Mouse (Mus musculus): Measurements from ENCODE around the gene Pdpk1. TPM values are rescaled to one million over a fixed set of nuclear protein-coding genes. Genes with fewer than 3 reads are reported as not detected.

Pdpk1 gene
- polyA plus RNA-seq, 1 experiment from 2014 or later = 75.5 TPM

Other genes starting within 250 kb of the Pdpk1 start
- gene Dcpp3, start 233.5 kb downstream of the Pdpk1 start, polyA plus RNA-seq (2015; fragmentation: Nextera tagmentation; extraction: Ambion mirVana) = not detected in 2 replicates
- not detected in 2 replicates for gene Sbp, start 209.3 kb downstream of the Pdpk1 start, polyA plus RNA-seq (2015; fragmentation: Nextera tagmentation; extraction: Ambion mirVana)
- gene Sbpl, start 195.7 kb downstream of the Pdpk1 start, polyA plus RNA-seq (2015; fragmentation: Nextera tagmentation; extraction: Ambion mirVana) = not detected in 2 replicates
- not detected in 2 replicates for gene Prss30, start 170.4 kb downstream of the Pdpk1 start, polyA plus RNA-seq (2015; fragmentation: Nextera tagmentation; extraction: Ambion mirVana)
- gene Prss22, start 152.8 kb downstream of the Pdpk1 start, polyA plus RNA-seq (2015; fragmentation: Nextera tagmentation; extraction: Ambion mirVana) = not detected in 2 replicates
- 0.36 and 0.44 TPM in 2 replicates for gene Prss27, start 112.8 kb downstream of the Pdpk1 start, polyA plus RNA-seq (2015; fragmentation: Nextera tagmentation; extraction: Ambion mirVana)
- gene Kctd5, start 77.4 kb downstream of the Pdpk1 start, polyA plus RNA-seq (2015; fragmentation: Nextera tagmentation; extraction: Ambion mirVana) = 73.4 and 77.9 TPM in 2 replicates
- gene Amdhd2, start 12.8 kb upstream of the Pdpk1 start, polyA plus RNA-seq (2015; fragmentation: Nextera tagmentation; extraction: Ambion mirVana) = 32.1 and 39.6 TPM in 2 replicates
- 1,357 and 1,392 TPM in 2 replicates for gene Atp6v0c, start 18.8 kb upstream of the Pdpk1 start, polyA plus RNA-seq (2015; fragmentation: Nextera tagmentation; extraction: Ambion mirVana)
- 28.7 and 30.7 TPM in 2 replicates for gene Tbc1d24, start 54.6 kb upstream of the Pdpk1 start, polyA plus RNA-seq (2015; fragmentation: Nextera tagmentation; extraction: Ambion mirVana)
- gene Ntn3, start 58.6 kb upstream of the Pdpk1 start, polyA plus RNA-seq (2015; fragmentation: Nextera tagmentation; extraction: Ambion mirVana) = 5.1 and 5.4 TPM in 2 replicates
- gene Tedc2, start 69.9 kb upstream of the Pdpk1 start, polyA plus RNA-seq (2015; fragmentation: Nextera tagmentation; extraction: Ambion mirVana) = 12.1 and 12.5 TPM in 2 replicates
- 13.9 and 15.1 TPM in 2 replicates for gene Ccnf, start 100.6 kb upstream of the Pdpk1 start, polyA plus RNA-seq (2015; fragmentation: Nextera tagmentation; extraction: Ambion mirVana)
- gene Abca17, start 200.1 kb upstream of the Pdpk1 start, polyA plus RNA-seq (2015; fragmentation: Nextera tagmentation; extraction: Ambion mirVana) = 0.41 and 0.65 TPM in 2 replicates
- 32.4 and 34.6 TPM in 2 replicates for gene Abca3, start 201.0 kb upstream of the Pdpk1 start, polyA plus RNA-seq (2015; fragmentation: Nextera tagmentation; extraction: Ambion mirVana)

Measured in midbrain, embryonic 15.5 days (tissue).